Mouse (Mus musculus) megakaryocyte, adult 5-6 weeks (primary cell): ENCODE data around the gene Ell. TPM values are rescaled to one million over a fixed set of nuclear protein-coding genes. Genes with fewer than 3 reads are reported as not detected.

Experiments
- ATAC-seq: 2 replicates; pipeline ENCODE4 v1.8.0; 2016; ENCODE audit warnings: mild to moderate bottlenecking, inconsistent platforms; ENCODE audit not compliant: poor library complexity, severe bottlenecking
- total RNA-seq, 2 experiments: library from RNA; stranded (forward) in 1 of 2; stranded (reverse) in 1 of 2; fragments of 153-499, 151-499 nt in 1 of 2; fragments of 221-1000, 200-1000 nt in 1 of 2; gene quantifications; 2 replicates each; pipeline versions ENCODE4 v1.2.3 to v1.2.4; 2015 to 2017

Ell gene
- total RNA-seq, 2 experiments from 2014 or later, result 9.3 to 11.1 TPM

- ATAC-seq, result peak; percentile 63
These were observed 70.9 kb downstream of the Ell start for GRCm38 (mm10) chr8:70609849-70610795.

- peak; percentile 32 for ATAC-seq
These were observed 71.8 kb downstream of the Ell start for GRCm38 (mm10) chr8:70610796-70611771.

GRCm38 (mm10) chr8:70611849-70612248, 72.6 kb downstream of the Ell start:
- ATAC-seq, result peak; percentile 41

GRCm38 (mm10) chr8:70613763-70614162, 74.5 kb downstream of the Ell start:
- ATAC-seq, result no peak

- no peak for ATAC-seq
These were observed 75.2 kb downstream of the Ell start for GRCm38 (mm10) chr8:70614469-70614868.

GRCm38 (mm10) chr8:70615281-70615680, 76.0 kb downstream of the Ell start:
- no peak for ATAC-seq

- peak; percentile 25 for ATAC-seq
These were observed 76.6 kb downstream of the Ell start, which contains the start of gene Lrrc25 for GRCm38 (mm10) chr8:70615894-70616293. Gene Lrrc25 (plus strand): TSS chr8:70616155.

- peak; percentile 56 for ATAC-seq
These were observed 77.4 kb downstream of the Ell start for GRCm38 (mm10) chr8:70616645-70617044.

GRCm38 (mm10) chr8:70617985-70618384, 78.7 kb downstream of the Ell start:
- no peak for ATAC-seq

GRCm38 (mm10) chr8:70618888-70619334, 79.7 kb downstream of the Ell start:
- ATAC-seq, result peak; percentile 87

GRCm38 (mm10) chr8:70622220-70622619, 83.0 kb downstream of the Ell start:
- ATAC-seq, result no peak

- peak; percentile 46 for ATAC-seq
These were observed 85.8 kb downstream of the Ell start for GRCm38 (mm10) chr8:70625104-70625503.

GRCm38 (mm10) chr8:70627041-70627440, 87.8 kb downstream of the Ell start:
- no peak for ATAC-seq

- ATAC-seq, result no peak
These were observed 89.8 kb downstream of the Ell start for GRCm38 (mm10) chr8:70628986-70629490.

- ATAC-seq, result peak; percentile 84
These were observed 90.6 kb downstream of the Ell start for GRCm38 (mm10) chr8:70629574-70630531.

- ATAC-seq, result peak; percentile 17; the same call in 1 of the 2 replicates
These were observed 91.5 kb downstream of the Ell start for GRCm38 (mm10) chr8:70630532-70631381.

GRCm38 (mm10) chr8:70631436-70631835, 92.2 kb downstream of the Ell start:
- no peak for ATAC-seq

- ATAC-seq, result no peak
These were observed 93.2 kb downstream of the Ell start, which contains the start of gene Gdf15 for GRCm38 (mm10) chr8:70632346-70632892. Gene Gdf15 (minus strand): TSS chr8:70632456.
